Mouse (Mus musculus) bone marrow macrophage, adult 2 months (primary cell): ENCODE data around the gene Mxi1. TPM values are rescaled to one million over a fixed set of nuclear protein-coding genes. Genes with fewer than 3 reads are reported as not detected.

Source experiments
- H3K27ac ChIP-seq: 2 replicates; pipeline ENCODE4 v1.5.1; 2012; ENCODE audit warnings: low read depth, low read length; ENCODE audit not compliant: insufficient read depth
- H3K4me1 ChIP-seq: 2 replicates; pipeline ENCODE4 v1.6.1; 2012; ENCODE audit warnings: low read length; ENCODE audit not compliant: control insufficient read depth, insufficient read depth
- H3K4me3 ChIP-seq: 2 replicates; pipeline ENCODE4 v1.5.1; 2012; ENCODE audit warnings: mild to moderate bottlenecking, low read length, moderate library complexity; ENCODE audit not compliant: insufficient read depth
- CTCF ChIP-seq: IDR thresholded peaks from 2 replicates; pipeline ENCODE4 v1.5.1; 2012; ENCODE audit warnings: low read depth, mild to moderate bottlenecking, low read length, moderate library complexity
- POLR2A ChIP-seq: IDR thresholded peaks from 2 replicates; pipeline ENCODE4 v1.6.1; 2012; ENCODE audit warnings: mild to moderate bottlenecking, low read depth, low read length, borderline replicate concordance
- polyA plus RNA-seq: library from polyadenylated mRNA; stranded (reverse); fragments of >200 nt; gene quantifications from 2 replicates; pipeline ENCODE4 v1.2.4, GENCODE M21; 2012; ENCODE audit not compliant: missing spikeins, insufficient read depth, insufficient read length

Mxi1 gene
- polyA plus RNA-seq, 1 experiment = 49.2 TPM

GRCm38 (mm10) chr19:53340423-53340822 is 30.1 kb downstream of the Mxi1 start:
- Histone ChIP-seq H3K27ac (no peak overlapping the region), H3K4me1 (no peaks in the 10 kb centered on the region), H3K4me3 (no peak overlapping the region)
- TF ChIP-seq POLR2A (no peak), CTCF (no peak)

- H3K27ac ChIP-seq = no peak overlapping the region
- no peaks in the 10 kb centered on the region for H3K4me1 ChIP-seq
- H3K4me3 ChIP-seq = no peak overlapping the region
- TF ChIP-seq CTCF (no peak), POLR2A (no peak)
Observed at GRCm38 (mm10) chr19:53343174-53343881, 33.0 kb downstream of the Mxi1 start.

- TF ChIP-seq CTCF (no peak), POLR2A (no peak)
- Histone ChIP-seq H3K27ac (no peak overlapping the region), H3K4me3 (no peak overlapping the region), H3K4me1 (no peaks in the 10 kb centered on the region)
Observed at GRCm38 (mm10) chr19:53344062-53344461, 33.7 kb downstream of the Mxi1 start.

DNA sequence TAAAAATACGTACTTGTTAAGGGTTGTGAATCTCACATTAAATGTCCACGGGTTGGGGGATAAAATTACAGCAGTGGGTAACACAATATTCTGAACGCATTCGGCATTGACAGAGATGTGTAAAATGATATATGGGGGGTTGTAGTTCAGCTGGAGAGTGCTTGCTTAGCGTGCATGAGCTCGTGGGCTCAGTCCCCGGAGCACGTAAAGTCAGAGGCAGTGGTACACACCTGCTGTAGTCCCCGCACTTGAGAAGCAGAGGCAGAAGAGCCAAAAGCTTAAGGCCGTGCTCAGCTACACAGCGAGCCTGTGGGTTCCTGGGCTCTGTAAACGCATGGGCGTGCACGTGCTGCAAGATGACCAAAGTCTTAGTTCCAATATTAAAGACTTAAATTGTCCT is 35.4 kb downstream of the Mxi1 start:
- Histone ChIP-seq H3K4me3 (no peak overlapping the region), H3K27ac (no peak overlapping the region), H3K4me1 (no peaks in the 10 kb centered on the region)
- TF ChIP-seq POLR2A (no peak), CTCF (no peak)

DNA sequence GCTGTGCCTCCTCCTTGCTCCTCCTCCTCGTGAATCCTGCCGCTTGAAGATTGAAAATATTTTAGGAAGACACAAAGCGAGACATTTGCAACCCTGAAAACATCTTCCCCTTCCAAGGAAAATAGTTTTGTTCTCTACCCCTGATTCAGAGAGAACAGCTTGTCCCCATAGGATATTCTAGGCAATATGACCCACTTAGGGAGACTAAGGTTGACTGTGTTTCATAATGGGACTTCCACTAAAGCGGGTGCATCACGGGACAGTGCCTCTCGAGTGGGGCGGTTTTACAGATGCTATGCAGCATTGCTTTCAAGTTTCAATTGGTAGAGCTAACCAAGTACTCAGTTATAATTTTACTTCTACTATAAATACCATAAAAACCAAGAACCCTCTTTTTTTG is 43.5 kb downstream of the Mxi1 start:
- Histone ChIP-seq H3K27ac (no peak overlapping the region), H3K4me1 (no peaks in the 10 kb centered on the region), H3K4me3 (no peak overlapping the region)
- TF ChIP-seq POLR2A (no peak), CTCF (no peak)

DNA sequence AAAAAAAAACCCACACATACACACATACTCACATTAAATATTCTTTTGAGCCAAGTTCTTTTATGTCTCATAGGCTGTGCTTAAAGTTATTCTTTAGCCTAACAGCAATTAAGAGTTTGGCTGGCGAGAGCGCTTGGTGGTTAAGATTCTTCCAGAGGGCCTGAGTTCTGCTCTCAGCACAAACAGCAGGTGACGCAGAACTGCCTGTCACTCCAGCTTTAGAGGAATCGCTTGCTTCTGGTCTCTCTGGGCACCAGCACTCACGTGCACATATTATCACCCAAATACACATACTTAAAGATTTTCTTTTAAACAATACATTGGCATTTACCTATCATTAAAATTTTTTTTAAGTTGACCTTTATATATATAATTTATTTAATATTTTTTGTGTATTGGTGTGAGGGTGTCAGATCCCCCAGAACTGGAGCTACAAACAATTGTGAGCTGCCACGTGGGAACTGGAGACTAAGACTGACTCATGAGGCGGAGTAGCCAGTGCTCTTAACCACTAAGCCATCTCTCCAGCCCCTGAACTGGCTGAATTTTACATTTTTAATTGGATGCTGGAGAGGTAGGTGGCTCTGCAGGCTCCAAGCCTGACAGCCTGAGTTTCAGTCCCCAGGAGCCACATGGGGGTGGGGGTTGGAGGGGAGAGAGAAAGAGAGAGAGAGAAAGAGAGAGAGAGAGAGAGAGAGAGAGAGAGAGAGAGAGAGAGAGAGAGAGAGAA is 44.1 kb downstream of the Mxi1 start:
- Histone ChIP-seq H3K4me1 (no peaks in the 10 kb centered on the region), H3K4me3 (no peak overlapping the region), H3K27ac (no peak overlapping the region)
- TF ChIP-seq CTCF (no peak), POLR2A (no peak)

DNA sequence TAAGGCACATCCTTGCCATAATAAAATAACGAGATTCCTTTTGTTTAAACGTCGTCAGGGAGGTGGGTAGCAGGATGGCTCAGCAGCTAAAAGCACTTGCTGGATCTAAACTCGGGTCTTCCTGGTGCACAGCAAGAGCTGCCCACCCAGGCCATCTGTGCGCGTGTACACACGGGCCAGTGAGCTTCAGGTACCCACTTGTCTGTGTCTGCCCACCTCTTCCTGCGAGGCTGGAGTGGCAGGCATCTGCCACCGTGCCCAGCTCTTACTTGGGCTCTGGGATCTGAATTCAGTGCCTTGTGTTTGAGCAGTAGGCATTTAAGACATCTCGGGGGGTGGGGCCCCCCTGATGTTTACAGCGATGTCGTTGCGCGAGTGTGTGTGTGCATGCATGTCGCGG is 44.7 kb downstream of the Mxi1 start:
- no peak overlapping the region for H3K4me3 ChIP-seq
- H3K4me1 ChIP-seq = no peaks in the 10 kb centered on the region
- TF ChIP-seq CTCF = no peak
- TF ChIP-seq POLR2A = no peak
- H3K27ac ChIP-seq = no peak overlapping the region

GRCm38 (mm10) chr19:53359160-53360033 is 49.1 kb downstream of the Mxi1 start:
- TF ChIP-seq CTCF (no peak), POLR2A (no peak)
- Histone ChIP-seq H3K4me3 (no peak overlapping the region), H3K4me1 (peaks cover 2% of the 10 kb centered on the region), H3K27ac (no peak overlapping the region)

GRCm38 (mm10) chr19:53360265-53360958 is 50.1 kb downstream of the Mxi1 start:
- Histone ChIP-seq H3K4me3 (no peak overlapping the region), H3K27ac (no peak overlapping the region), H3K4me1 (peaks cover 8% of the 10 kb centered on the region)
- TF ChIP-seq POLR2A (no peak), CTCF (no peak)

DNA sequence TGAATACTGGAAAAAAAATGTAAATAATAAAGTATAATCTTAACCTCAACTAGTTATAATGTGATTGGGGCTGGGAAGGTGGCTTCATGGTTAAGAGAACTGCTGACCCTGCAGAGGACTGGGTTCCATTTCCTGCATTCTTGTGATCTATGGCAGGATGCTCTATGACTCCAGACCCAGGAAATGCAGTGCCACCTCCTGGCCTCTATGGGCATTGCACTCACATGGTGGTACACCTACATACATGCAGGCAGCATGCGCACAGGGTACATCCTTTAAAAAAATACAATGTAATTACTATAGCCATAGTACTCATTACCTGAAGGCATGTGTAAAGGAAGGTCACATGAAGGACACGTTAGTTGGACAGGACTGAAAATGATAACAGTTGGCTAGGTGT is 52.6 kb downstream of the Mxi1 start:
- peak; percentile 37; the same call in 1 of the 2 replicates for TF ChIP-seq CTCF
- no peak for TF ChIP-seq POLR2A
- no peak overlapping the region for H3K4me3 ChIP-seq
- H3K27ac ChIP-seq = no peak overlapping the region
- peaks cover 16% of the 10 kb centered on the region for H3K4me1 ChIP-seq
